Mouse (Mus musculus) heart, postnatal 10 days (tissue): Measurements from ENCODE around the gene Ephb1. TPM values are rescaled to one million over a fixed set of nuclear protein-coding genes. Genes with fewer than 3 reads are reported as not detected.

Experiments used
- DNase-seq, 2 experiments: peaks; one replicate each; pipeline ENCODE4 v3.0.0; 2021
- intact Hi-C: fragments of 180-260 bp; cut with DNase I; formaldehyde crosslinking; loops from one replicate; pipeline ENCODE4 v1.15.1; 2025
- total RNA-seq, 2 experiments: library from RNA; stranded (reverse); gene quantifications; 2 replicates each; pipeline ENCODE4 v1.2.3; 2021

Gene Ephb1
- total RNA-seq, 2 experiments from 2014 or later: 9.1 to 10.5 TPM

DNA sequence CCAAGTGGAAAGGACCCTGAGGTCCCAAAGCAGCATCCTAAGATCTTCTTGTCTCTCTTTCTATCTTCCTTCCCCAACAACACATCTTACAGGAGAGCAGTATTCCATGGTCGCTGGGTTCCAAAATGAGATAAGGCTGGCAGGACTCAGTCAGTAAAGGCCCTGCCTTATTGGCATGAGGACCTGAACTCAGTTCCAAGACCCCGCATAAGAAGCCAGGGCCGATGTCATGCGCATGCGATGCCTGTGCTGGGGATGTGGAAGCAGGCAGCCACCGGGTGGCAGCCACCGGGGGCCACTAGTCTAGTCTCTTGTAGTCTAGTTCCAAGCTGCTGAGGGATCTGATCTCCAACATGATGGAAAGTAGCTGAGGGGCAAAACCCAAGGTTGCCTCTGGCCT lies 45.2 kb downstream of the Ephb1 start:
- intact Hi-C loops: loop anchor here (5.0 kb wide), 1 partner anchor 122 kb away; no protein-coding TSS in a partner anchor
- DNase-seq: no peak

DNA sequence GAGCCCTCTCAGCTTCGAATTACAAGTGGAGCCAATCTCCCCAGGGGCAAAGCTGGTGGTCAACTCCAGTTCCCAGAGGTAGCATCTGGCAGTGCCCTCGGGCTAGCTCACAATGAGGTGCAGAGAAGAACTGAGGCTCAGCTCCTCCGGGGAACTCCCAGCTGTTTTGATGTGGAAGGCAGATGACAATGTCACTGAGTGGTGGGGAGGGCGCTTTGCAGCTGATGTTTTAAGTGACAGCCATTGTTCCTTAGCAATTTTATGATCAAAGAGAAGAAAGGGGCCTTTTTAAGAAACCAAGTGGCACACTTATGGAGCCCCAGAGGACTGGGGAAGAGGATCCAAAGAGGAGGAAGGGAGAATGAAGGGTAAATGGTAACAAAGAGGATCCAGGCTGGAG lies 46.8 kb downstream of the Ephb1 start:
- DNase-seq: peak in 1 of 2 experiments; percentile 20
- intact Hi-C loops: loop anchor here (1.0 to 5.0 kb wide), 2 partner anchors 47 to 120 kb away; partner anchors contain the start of gene Ephb1

DNA sequence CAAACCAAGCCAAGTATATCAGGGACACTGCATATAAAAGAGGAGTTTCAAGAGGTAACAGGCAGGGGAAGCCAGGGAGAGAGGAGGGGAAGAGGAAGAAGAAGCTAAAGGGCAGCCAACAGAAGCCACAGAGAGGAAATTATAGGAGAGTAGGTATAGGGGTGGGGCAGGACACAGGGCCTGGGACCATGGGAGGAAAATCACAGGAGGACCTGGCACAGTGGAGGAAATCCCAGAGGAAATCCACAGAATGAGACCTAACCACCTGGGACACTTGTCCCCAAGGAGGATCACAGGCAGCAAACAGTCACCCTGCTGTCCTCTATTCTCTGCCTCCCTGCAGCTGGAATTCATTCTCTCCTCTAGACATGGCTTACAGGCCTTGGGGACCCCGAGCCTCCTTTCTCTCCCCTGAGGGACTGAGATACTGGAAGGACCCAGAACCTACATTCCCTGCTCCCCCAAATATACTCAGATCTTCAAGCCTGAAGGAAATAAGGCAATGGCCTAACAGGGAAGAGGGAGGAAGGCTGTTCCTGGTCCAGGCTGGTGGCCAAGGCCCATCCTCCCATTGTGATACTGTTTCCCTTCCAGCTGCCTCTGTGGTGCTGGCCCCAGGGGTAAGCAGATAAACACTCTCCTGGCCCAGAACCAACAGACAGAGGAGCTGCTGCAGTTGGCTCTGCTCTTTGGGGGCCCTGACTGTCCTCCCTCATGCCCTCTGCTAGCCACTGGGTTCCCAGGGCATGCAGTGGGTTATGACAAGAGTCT lies 47.7 kb downstream of the Ephb1 start:
- DNase-seq: peak; percentile 80 to 84
- intact Hi-C loops: loop anchor here (1.0 to 5.0 kb wide), 2 partner anchors 47 to 120 kb away; partner anchors contain the start of gene Ephb1

DNA sequence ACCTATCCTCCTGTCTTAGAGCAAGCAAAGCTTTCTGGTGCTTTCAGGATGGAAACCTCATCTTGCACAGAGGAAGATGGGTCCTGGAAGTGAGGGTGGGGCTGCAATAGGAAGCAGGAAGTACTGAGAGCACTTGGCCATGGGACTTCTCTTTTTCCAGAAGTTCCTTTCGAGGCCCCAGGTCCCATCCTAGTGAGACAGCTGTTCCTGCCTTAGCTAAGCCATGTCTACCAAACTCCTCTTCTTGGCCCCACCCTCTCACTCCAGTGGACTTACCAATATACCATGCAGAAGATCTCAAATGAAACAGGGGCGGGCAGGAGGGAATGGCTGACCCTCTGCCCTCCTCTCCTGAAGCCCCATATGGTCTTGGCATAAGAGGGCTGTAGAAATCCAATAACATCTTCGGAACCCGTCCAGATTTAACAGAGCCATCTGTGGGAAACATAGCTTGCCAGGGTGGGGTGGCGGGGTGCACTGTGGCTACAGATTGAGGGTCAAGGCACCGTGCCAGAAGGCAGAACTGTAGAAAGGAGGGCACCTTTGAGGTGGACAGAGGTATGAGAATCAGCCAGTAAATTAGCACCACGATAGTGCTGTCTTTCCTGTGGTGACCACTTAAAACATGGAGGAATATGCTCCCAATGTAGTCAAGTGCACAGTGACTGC lies 48.9 kb downstream of the Ephb1 start:
- intact Hi-C loops: loop anchor here (5.0 kb wide), 1 partner anchor 118 kb away; no protein-coding TSS in a partner anchor

DNA sequence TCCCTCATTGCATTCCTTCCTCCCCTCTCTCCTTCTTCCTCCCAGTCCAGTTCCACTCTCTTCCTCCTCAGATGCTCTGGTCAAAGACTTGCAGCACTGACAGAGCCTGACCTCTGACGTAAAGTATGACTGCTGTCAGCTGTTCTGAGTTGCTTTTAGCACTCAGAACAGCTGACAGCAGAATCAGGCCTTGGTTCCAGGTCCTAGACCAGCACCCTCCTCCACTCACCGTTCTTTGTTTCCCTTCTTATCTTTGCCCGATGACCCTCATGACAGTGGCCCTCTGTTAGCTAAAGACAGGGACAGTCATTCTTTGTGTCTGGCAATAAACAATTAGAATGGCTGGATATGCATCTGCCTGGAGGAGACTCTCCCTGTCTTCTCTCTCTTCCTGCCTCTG lies 49.7 kb downstream of the Ephb1 start:
- no peak for DNase-seq
- intact Hi-C loops: loop anchor here (5.0 kb wide), 1 partner anchor 117 kb away; no protein-coding TSS in a partner anchor

More for the DNA sequence above, 48.9 kb downstream of the Ephb1 start:
- DNase-seq: no peak

DNA sequence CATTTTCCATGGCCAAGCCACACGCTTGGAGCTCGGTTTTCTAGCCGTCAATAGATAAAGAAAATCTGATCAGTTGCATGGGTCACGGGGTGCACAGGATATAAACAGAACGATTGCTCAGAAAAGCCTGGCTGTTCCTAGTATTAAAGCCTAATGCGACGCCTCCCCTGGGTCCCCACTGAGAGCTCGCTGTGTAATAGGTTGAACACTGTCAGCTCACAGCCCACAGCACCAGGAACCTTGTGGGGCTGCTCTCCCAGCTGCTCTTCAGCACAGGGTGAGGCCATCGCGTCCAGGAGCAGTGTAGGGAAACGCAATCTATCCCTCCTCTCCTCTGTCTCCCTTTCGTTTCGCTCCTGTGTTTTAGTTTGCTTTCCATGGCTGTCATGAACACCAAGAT lies 50.6 kb downstream of the Ephb1 start:
- intact Hi-C loops: no loop called here
- DNase-seq: no peak

DNA sequence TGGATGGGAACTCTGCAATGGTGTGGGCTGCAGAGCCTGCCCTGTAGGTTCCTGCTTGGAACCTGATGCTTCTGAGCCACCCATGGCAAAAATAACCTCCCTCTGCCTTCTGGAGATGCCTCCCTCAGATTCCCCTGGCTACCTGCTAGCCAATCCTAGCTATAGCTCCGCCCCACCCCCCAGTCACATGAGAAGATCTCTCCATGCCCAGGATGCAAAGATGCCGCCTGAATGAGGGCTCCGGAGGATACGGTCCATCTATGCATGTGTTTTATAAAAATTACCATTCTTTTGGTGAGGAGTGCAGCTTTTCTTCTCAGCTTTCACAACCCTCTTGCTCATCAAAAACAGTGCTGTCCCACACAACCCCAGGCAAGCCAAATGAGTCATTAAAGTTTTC lies 53.5 kb downstream of the Ephb1 start:
- intact Hi-C loops: no loop called here
- no peak for DNase-seq

DNA sequence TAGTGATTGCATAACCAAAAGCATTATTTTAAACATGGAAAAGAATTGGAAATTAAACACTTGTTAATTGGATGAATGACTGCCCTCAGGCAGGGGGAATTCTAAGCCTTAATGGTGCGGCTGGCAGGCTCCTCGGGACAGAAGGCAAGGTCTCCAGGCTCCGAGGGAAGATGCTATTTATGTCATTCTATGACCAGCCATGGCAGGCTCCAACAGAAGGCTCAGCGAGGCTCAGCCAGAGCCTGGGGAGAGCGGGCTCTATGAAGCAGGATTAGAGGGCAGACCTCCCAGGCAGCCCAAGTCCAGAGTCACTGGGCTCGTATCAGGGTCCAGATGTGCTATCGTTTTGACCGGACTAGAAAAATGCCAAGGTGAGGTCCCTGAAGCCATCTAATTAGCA lies 55.8 kb downstream of the Ephb1 start:
- no peak for DNase-seq
- intact Hi-C loops: no loop called here

DNA sequence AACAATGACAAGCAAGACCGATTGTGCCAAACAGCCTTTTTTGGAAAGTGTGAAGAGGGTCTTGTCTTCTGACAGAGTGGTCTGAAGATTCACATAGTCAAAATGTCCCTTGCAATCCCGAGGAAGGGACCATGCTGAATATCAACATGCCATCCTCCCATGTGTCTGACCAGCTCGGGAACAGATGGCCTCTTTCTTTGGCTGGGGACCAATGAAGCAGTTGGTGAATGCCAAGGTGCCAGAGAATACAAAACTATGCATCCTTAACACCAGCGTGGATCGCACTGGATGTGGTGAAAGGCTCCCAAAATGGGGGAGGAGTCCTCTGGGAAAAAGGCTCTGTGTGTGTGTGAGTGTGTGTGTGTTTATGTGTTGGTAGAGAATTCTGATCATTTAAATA lies 56.5 kb downstream of the Ephb1 start:
- DNase-seq: no peak
- intact Hi-C loops: no loop called here

DNA sequence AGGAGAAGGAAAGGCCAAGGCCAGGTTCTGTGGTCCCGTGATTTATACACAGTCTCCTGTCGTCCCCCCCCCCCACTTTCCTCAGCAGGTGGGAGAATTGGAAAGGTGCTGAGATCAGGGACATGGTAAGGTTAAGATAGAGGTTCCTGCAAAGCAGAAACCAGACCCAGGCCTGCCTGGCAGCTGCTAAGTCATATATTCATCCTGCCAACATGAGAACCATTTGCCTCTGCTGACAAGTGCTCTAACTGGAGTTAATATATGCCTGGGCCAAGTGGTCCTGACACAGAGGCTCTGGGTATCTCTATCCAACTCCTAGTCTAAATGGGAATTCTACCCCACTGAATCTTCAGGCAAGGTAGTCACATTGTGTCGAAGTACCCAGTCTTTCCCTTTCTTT lies 57.3 kb downstream of the Ephb1 start:
- no peak for DNase-seq

DNA sequence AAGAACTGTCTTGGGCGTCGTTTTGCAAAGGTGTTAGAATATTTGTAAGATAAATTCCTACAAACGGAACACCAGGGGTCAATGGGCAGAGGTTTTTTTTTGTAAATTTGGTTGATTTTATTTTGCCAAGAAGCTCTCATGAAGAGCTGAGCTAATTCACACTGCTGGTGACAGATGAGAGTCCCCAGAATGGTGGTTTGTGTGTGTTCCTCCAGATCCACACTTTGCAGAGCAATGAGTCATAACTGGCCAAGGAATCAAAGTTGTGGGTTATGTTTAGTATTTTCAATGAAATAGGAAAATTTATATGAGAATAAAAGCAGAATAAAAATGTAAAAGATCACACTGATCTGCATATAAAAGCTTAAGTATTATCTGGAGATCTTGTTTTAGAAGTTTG lies 60.9 kb downstream of the Ephb1 start:
- intact Hi-C loops: no loop called here
- DNase-seq: no peak

More for the DNA sequence above, 57.3 kb downstream of the Ephb1 start:
- intact Hi-C loops: no loop called here

DNA sequence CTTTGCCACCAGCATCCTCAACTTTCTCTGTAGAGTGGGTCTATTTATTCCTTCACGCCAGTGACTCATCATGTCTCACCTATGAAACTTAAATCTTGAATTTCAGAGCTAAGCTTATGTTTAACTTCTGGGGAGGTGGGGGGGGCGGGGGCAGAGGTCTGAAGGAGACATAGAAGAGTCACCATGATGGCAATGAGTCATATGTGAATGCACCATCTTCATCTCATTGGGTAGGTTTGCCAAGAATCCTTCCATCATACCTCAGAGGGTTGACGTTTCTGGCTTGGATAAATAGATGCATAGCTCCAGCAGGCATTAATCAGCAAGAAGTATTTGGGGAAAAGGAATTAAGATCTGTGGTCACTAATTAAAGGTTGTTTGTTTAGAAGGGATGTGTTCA lies 63.3 kb downstream of the Ephb1 start:
- intact Hi-C loops: no loop called here

DNA sequence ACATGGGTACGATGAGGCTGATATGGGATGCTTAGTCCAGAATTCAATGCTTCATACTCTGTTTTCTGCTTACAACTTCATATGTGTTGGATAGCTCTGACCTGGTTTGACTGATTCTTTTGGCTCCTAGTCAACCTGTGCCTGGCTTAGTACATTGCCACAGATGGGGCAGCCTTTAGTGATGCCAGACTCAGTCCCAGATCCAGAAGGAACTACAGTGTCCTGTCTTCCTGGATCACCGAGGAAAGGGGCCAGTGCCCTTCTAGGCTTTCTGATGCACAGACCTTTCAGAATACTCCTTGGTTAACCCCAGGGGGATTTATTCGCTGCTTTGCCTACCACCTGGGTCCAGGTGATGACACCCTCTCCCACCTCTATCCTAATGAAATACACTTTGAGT lies 66.1 kb downstream of the Ephb1 start:
- no peak for DNase-seq
- intact Hi-C loops: no loop called here

More for the DNA sequence above, 63.3 kb downstream of the Ephb1 start:
- no peak for DNase-seq

DNA sequence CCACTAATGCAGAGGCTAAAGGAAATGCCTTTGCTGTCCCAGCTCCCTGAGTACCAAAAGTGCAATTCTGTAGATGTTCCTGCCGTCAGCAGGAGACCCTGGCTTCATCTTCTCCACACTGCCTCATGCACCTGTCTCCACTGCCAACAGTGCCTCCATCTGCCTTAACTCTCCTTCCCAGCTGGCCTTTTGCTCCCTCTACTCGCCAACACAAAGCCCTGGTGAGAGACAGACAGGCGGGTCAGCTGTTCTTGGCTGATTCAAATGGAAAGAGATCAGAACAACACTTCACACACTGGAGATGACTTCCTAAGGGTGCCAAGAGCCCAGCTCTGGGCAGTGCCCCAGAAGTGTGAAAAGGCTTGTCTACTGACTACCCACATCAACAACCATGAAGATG lies 78.6 kb downstream of the Ephb1 start:
- intact Hi-C loops: no loop called here
- no peak for DNase-seq

DNA sequence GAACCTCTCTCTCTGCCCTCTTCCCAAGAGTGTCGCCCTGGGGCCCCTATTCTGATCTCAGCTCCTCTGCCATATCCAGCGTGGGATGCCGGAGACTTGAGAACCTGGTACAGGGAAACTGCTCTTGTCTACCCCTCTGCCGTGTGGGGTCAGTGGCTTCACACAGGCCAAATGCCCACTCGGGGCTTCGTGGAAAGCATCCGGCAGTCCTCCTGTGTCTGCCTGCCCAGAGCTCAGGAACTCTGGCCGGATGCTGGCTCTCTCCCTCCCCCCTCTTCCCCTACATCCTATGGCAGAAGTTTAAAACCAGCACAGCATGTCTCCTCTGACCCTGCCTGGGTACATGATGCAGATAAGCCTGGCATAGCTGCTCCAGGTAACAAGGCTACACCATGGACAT lies 80.5 kb downstream of the Ephb1 start:
- intact Hi-C loops: no loop called here
- no peak for DNase-seq

DNA sequence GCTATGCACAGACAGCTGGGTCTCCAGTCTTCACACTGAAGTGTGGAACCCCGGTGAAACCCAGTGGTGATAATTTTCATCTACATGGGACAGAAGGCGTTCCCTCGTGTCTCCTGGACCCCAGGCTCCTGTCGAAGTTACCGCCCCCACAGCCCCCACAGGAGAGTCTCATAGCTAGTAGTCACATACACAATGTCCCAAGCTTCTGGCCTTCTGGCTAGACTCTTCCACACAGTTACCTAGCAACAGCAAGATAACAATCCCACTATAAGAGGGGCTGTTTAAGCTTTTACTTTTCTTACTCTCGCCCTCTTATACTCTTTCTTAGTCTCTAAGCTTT lies 81.1 kb downstream of the Ephb1 start:
- intact Hi-C loops: no loop called here
- no peak for DNase-seq

DNA sequence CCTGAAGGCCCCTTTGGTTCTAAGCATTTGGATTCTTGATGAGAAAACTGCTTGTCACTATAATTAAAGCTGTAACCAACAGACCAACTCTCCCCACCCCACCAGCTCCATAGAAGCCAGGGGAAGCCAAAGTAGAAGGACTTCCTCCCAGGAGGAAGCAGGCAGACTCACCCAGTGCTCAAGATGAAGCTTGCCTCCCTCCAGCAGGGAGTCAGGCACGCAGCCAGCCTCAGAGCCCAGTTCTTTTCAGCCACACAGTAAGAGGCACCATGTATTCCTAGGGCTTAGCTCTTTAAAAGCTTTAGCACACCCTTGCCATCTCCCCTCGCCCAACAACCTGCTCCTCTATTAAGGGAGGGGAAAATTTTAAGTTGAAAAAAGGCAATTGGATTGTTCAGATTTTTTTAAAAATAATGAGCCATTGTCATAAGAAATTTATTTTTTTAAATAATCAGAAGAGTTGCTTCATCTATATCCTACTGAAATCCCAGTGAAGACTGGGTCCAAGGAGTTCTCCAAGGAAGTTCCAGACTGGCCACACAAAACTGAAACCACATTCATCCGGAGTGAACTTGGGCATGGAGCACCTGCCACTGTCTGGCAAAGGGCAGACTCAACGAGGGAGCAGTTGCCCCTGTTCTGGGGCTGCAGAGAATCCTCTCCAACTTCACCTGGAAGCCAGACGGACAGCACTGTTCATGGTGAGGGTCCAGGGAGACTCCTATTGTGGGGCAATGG lies 81.6 kb downstream of the Ephb1 start:
- DNase-seq: no peak
- intact Hi-C loops: no loop called here

DNA sequence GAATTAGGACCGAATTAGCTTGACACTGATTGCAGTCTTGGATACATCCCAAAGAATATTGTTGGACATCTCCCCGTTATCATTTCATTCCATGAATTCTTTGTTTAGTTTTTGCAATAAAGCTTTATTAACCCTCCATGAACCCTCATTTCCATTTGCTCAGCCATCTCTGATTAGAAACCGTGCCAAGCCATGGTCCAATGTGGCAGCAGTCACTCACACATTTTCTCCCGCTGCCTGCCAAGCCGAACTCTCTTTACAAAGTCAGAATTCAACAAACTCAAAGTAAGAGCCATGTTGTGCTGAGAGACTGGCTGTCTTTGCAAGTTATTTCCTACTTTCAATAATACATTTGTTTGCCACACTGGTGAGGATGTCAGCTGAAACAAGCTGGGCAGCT lies 84.0 kb downstream of the Ephb1 start:
- no peak for DNase-seq
- intact Hi-C loops: no loop called here

DNA sequence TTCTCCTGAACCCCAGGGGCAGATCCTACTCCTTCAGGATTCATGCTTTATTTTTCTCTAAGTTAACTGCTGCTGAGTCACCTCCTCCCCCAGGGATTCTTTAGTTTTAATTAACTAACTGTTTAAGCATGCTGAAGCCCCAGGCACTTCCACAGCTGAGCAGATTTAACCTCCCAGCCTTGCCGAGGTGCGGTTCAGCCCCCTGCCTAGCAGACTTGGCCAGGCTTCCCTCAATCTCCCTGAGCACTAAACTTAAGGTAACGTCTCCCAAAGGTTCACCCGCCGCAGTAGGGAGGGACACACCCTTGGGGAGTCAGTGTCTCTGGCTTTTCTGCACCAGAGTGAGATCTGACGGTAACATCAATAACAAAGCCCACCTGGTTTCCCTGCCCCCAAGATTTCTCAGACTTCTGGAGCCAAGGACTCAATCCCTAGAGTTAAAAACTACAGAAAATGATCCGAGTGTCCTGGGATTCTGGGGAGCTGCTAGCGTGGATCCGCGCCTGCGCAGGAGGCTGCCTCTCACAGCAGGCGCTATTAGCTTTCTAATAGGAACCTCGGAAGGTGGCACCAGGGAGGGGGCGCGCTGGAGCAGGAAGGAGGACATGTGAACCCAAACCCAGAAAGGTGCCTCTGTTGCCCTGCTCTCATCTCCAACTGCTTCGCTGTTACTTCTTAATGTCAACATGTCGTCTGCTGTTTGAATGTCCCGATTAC lies 87.0 kb downstream of the Ephb1 start:
- DNase-seq: peak; percentile 39 to 50
- intact Hi-C loops: no loop called here

DNA sequence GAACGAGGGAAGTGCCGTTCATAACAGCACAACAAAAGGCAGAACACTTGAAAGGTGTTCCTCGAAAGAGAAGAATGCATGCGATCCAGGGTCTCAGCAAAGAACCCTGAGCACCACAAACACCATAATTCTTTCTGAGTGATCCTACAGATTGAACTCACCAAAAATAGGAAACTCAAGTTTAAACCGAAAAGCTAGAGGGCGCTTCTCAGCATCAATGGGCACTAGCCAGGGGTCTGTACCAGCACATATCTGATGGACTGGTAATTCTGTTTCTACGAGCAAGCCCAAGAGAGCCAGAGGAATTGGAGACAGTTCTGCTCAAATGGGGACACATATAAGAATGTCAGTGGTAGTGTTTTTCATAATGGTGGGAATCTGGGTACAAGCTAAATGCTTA lies 90.7 kb downstream of the Ephb1 start:
- no peak for DNase-seq
- intact Hi-C loops: loop anchor here (2.0 kb wide), 1 partner anchor 89 kb away; no protein-coding TSS in a partner anchor

DNA sequence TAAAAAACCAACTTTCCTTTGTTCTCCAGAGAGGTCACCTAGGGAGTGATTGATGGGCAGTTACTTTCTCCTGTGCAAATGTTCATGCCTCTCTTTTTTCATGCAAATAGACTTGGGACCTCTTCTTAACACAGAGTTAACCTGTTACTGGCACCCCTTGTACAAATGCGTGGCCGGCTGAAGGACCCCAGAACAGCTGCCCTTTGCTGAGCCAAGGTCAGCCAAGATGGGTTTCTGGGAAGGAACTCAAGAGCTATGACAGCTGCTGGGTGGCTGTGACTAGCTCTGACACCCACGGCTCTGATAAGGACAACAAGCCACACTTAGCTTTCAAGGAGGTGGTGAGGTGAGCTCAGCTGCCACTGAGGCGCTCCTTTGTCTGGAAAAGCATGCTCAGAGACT lies 92.4 kb downstream of the Ephb1 start:
- DNase-seq: peak; percentile 45 to 54
- intact Hi-C loops: no loop called here
